Mouse (Mus musculus): Measurements from ENCODE around the gene Rap1gds1.

Gene Rap1gds1

DNA sequence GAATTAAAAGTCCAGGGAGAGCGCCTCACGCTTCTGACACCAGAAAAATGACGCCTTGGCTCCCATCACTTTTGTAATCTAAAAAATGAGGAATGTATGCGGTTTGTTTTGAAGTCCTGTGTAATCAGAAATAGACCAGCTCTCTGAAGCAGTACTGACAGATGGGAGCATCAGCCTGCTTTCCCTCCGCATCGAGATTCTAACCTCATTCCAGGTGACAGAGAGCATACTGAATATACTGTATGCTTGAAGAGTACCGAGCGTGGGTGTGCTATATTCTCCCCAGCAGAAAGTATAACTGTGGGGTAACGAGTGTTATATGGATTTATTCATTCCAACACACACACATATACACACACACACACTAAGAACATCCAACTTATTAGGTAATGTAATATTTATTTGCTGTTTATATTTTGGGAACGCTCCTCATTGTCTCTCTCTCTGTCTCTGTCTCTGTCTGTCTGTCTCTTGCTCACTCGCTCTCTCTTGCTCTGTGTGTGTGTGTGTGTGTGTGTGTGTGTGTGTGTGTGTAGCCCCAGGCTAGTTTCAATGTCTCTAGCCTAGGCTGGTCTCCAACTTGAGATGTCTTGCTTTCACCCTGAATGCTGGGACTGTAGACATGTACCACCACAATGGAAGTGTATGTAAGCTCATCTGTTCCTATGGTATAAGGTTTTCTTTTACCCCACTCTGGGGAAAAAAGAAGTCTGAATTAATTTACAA, 193.8 kb downstream of the Rap1gds1 start:
- DNase-seq (ENCODE audit: low read depth, low spot score) = no peak

DNA sequence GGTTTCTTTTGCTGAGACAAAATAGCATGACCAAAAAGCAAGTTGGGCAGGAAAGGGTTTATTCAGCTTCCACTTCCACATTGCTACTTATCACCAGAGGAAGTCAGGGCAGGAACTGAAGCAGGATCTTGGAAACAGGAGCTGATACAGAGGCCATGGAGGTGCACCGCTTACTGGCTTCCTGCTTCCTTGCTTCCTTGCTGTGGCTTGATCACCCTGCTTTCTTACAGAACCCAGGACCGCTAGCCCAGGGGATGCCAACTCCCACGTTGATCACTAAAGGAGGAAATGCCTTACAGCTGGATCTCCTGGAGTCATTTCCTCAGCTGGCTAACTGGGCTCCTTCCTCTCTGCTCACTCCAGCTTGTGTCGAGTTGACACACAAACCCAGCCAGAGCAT, 197.3 kb downstream of the Rap1gds1 start:
- no peak for DNase-seq (ENCODE audit: low read depth, low spot score)

- DNase-seq (ENCODE audit: low read depth, low spot score) = no peak
Measured at GRCm38 (mm10) chr3:138876931-138877361, 198.1 kb downstream of the Rap1gds1 start.

- DNase-seq (ENCODE audit: low read depth, low spot score) = no peak
Measured at GRCm38 (mm10) chr3:138876418-138876817, 198.6 kb downstream of the Rap1gds1 start.

GRCm38 (mm10) chr3:138875936-138876335, 199.1 kb downstream of the Rap1gds1 start:
- DNase-seq (ENCODE audit: low read depth, low spot score) = no peak

Data from retina, adult 2 months (tissue).